Mouse (Mus musculus) myocyte (in vitro differentiated cells): ENCODE data around the gene Eif3i.

ENCODE experiments used
- CEBPB ChIP-seq: IDR thresholded peaks from 2 replicates; pipeline ENCODE4 v1.6.1; 2011; ENCODE audit warnings: mild to moderate bottlenecking, moderate library complexity; ENCODE audit not compliant: poor library complexity, insufficient read depth, severe bottlenecking
- E2F4 ChIP-seq: IDR thresholded peaks from one replicate; pipeline ENCODE4 v1.6.1; 2011; ENCODE audit warnings: mild to moderate bottlenecking, control low read depth, moderate library complexity; ENCODE audit not compliant: insufficient read depth
- MAX ChIP-seq: IDR thresholded peaks from one replicate; pipeline ENCODE4 v1.6.1; 2011; ENCODE audit warnings: low read depth, mild to moderate bottlenecking, control low read depth
- MYOG ChIP-seq, 3 experiments: IDR thresholded peaks; one replicate each; pipeline ENCODE4 v1.6.1; 2011; ENCODE audit warnings: control low read depth in 2 of 3, low read depth in 2 of 3, mild to moderate bottlenecking in 2 of 3; ENCODE audit not compliant: insufficient read length in 2 of 3, control insufficient read depth in 1 of 3, insufficient read depth in 1 of 3
- POLR2A ChIP-seq: IDR thresholded peaks from one replicate; pipeline ENCODE4 v1.6.1; 2011; ENCODE audit warnings: low read depth, mild to moderate bottlenecking, control low read depth, moderate library complexity; ENCODE audit not compliant: insufficient read length
- POLR2AphosphoS2 ChIP-seq: IDR thresholded peaks from one replicate; pipeline ENCODE4 v1.6.1; 2011; ENCODE audit warnings: low read depth, control low read depth; ENCODE audit not compliant: insufficient read length
- REST ChIP-seq: IDR thresholded peaks from one replicate; pipeline ENCODE4 v1.6.1; 2011; ENCODE audit warnings: mild to moderate bottlenecking, control low read depth, moderate library complexity; ENCODE audit not compliant: insufficient read depth, insufficient read length
- SRF ChIP-seq: IDR thresholded peaks from one replicate; pipeline ENCODE4 v1.6.1; 2011; ENCODE audit warnings: low read depth; ENCODE audit not compliant: control insufficient read depth, insufficient read length
- TCF3 ChIP-seq: IDR thresholded peaks from one replicate; pipeline ENCODE4 v1.6.1; 2011; ENCODE audit warnings: low read depth, control low read depth; ENCODE audit not compliant: insufficient read length
- USF1 ChIP-seq: IDR thresholded peaks from one replicate; pipeline ENCODE4 v1.6.1; 2011; ENCODE audit warnings: low read depth, mild to moderate bottlenecking, control low read depth, moderate library complexity

- TF ChIP-seq E2F4 (no peak), SRF (no peak), POLR2A (no peak), CEBPB (no peak), MYOG (IDR thresholded peaks at IDR 0.05; ENCODE audit: control insufficient read depth in 1 of 3, insufficient read depth in 1 of 3, insufficient read length in 2 of 3, low read depth in 2 of 3) (no peak), USF1 (no peak), MAX (no peak), REST (no peak), TCF3 (no peak), POLR2AphosphoS2 (no peak)
Measured at GRCm38 (mm10) chr4:129584370-129584769, 16.1 kb downstream of the Eif3i start.
